Mouse (Mus musculus): ENCODE measurements around the gene Tmem242.

- no peak for TF ChIP-seq POLR2A (IDR thresholded peaks at IDR 0.05; ENCODE audit: borderline replicate concordance, extremely low read depth, insufficient read depth, insufficient read length, poor library complexity, severe bottlenecking)
- TF ChIP-seq CTCF (IDR thresholded peaks at IDR 0.05; ENCODE audit: borderline replicate concordance, extremely low read depth, insufficient read depth, insufficient read length): no peak
Observed at GRCm38 (mm10) chr17:5403885-5404284, 36.2 kb downstream of the Tmem242 start.
